Mouse (Mus musculus): ENCODE data around the gene 2010005H15Rik.
"Not testable (repeated sequence)": the region's sequence is repeated elsewhere in the genome, so short reads cannot be mapped to it uniquely, and the experiment has no call there.

2010005H15Rik gene

GRCm38 (mm10) chr16:36221168-36221567 lies at the start of gene 2010005H15Rik:
Gene 2010005H15Rik (plus strand): TSS chr16:36221468.
- not testable (repeated sequence) for DNase-seq (ENCODE audit: extremely low spot score)

- no peak for DNase-seq (ENCODE audit: extremely low spot score)
These were observed 45.2 kb upstream of the 2010005H15Rik start for GRCm38 (mm10) chr16:36176108-36176507.

- DNase-seq (ENCODE audit: extremely low spot score) = no peak
These were observed 41.4 kb upstream of the 2010005H15Rik start for GRCm38 (mm10) chr16:36179910-36180309.

GRCm38 (mm10) chr16:36183912-36184311 lies 37.4 kb upstream of the 2010005H15Rik start, which contains the start of gene Gm5483:
Gene Gm5483 (plus strand): TSS chr16:36184212.
- DNase-seq (ENCODE audit: extremely low spot score) = not testable (repeated sequence)

GRCm38 (mm10) chr16:36199226-36199625 lies 22.0 kb upstream of the 2010005H15Rik start:
- DNase-seq (ENCODE audit: extremely low spot score) = peak; percentile 2

GRCm38 (mm10) chr16:36203846-36204245 lies 17.4 kb upstream of the 2010005H15Rik start:
- no peak for DNase-seq (ENCODE audit: extremely low spot score)

- DNase-seq (ENCODE audit: extremely low spot score) = not testable (repeated sequence)
These were observed 15.6 kb upstream of the 2010005H15Rik start for GRCm38 (mm10) chr16:36205684-36206083.

- no peak for DNase-seq (ENCODE audit: extremely low spot score)
These were observed 11.3 kb upstream of the 2010005H15Rik start, which contains the start of gene Gm5416 for GRCm38 (mm10) chr16:36209967-36210453. Gene Gm5416 (plus strand): TSS chr16:36210403.

- not testable (repeated sequence) for DNase-seq (ENCODE audit: extremely low spot score)
These were observed 39.3 kb downstream of the 2010005H15Rik start for GRCm38 (mm10) chr16:36260585-36260984.

- not testable (repeated sequence) for DNase-seq (ENCODE audit: extremely low spot score)
These were observed 55.5 kb downstream of the 2010005H15Rik start, which contains the start of gene Stfa1 for GRCm38 (mm10) chr16:36276796-36277195. Gene Stfa1 (plus strand): TSS chr16:36276951.

- no peak for DNase-seq (ENCODE audit: extremely low spot score)
These were observed 67.9 kb downstream of the 2010005H15Rik start for GRCm38 (mm10) chr16:36289140-36289539.
